Mouse (Mus musculus): ENCODE measurements at regions not wholly inside any gene's neighbourhood (a gene's known extent, or its start where the extent isn't known, plus 50 kb on each side); places are given as distances from the start of the nearest gene placed in this dataset.

- DNase-seq (ENCODE audit: low spot score): no peak
Observed at GRCm38 (mm10) chr16:52746186-52746585, 292.3 kb upstream of the Alcam start.

GRCm38 (mm10) chr16:52744720-52745119 lies 290.8 kb upstream of the Alcam start:
- DNase-seq (ENCODE audit: low spot score): no peak

- no peak for DNase-seq (ENCODE audit: low spot score)
Observed at GRCm38 (mm10) chr16:52742166-52742565, 288.3 kb upstream of the Alcam start.

GRCm38 (mm10) chr16:52726120-52726844 lies 272.4 kb upstream of the Alcam start:
- DNase-seq (ENCODE audit: low spot score): no peak

GRCm38 (mm10) chr16:52718231-52718932 lies 264.5 kb upstream of the Alcam start:
- no peak for DNase-seq (ENCODE audit: low spot score)

GRCm38 (mm10) chr16:52690272-52690671 lies 236.4 kb upstream of the Alcam start:
- DNase-seq (ENCODE audit: low spot score): no peak

GRCm38 (mm10) chr16:52654825-52655224 lies 201.0 kb upstream of the Alcam start:
- no peak for DNase-seq (ENCODE audit: low spot score)

Data from layer of hippocampus, adult 11-12 months (tissue).